In the genomic region with DNA sequence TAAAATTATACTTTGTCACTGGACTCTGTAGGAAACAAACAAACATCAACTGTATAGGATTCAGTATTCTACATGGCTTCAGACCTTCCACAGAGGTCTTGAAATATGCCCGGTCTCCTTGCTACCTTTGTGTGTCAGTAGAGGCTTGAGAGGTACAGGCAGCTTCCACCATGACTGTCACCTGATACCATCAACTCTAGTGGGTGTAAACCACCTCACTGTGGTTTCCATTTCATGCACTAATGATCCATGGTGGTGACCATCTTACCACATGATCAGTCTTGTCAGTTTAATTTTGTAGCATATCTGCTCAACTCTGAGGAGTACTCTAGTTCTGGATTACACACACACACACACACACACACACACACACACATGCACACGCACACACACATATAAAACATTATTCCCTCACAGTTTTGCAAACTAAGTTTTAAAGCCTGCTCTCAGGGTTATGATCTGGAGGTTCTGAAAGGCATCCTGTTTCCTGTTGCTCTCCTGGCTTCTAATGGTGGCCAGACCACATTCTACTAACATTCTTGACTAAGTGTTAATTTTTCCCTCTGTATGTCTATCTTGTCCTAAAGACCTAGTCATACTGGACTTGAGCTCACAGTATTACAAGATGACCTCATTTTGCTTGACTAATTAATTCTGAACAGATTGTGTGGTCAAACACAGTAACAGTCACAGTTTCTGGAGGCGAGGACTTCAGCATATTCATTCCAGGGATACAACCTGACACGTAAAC, we compare ENCODE assay signal across 29 mouse cellular contexts.
DNase-seq lines count a peak whose midpoint lies in the region; ATAC-seq and TF ChIP-seq lines count a peak whose summit lies in the region.
"Had no signal": no experiment of that assay in that cellular context is flagged by ENCODE, and none has a peak within 500 bp of the region (broad histone marks: within the 10 kb centered on the region; RNA-seq: fewer than 3 reads in every experiment).

No protein-coding gene starts in this region.

- H3K9me3 ChIP-seq in hindbrain, embryonic 13.5 days: no peaks in the 10 kb centered on the region
- H3K9me3 ChIP-seq: embryonic facial prominence, embryonic 13.5 days; forebrain, embryonic 13.5 days; limb, embryonic 10.5 days; liver, embryonic 15.5 days; lung, embryonic 15.5 days; neural tube, embryonic 13.5 days had no signal

- no peak overlapping the region for H3K9ac ChIP-seq in hindbrain, embryonic 13.5 days
- H3K9ac ChIP-seq: embryonic facial prominence, embryonic 13.5 days; forebrain, embryonic 13.5 days; liver, embryonic 15.5 days; lung, embryonic 15.5 days; neural tube, embryonic 13.5 days had no signal

- peaks cover 3% of the 10 kb centered on the region for H3K27me3 ChIP-seq in Patski
- no peaks in the 10 kb centered on the region for H3K27me3 ChIP-seq in splenic B cell, adult 2 months (ENCODE audit: control insufficient read depth, insufficient read depth, low read length, poor library complexity, severe bottlenecking)
- no peaks in the 10 kb centered on the region for H3K27me3 ChIP-seq in hindbrain, embryonic 13.5 days
- H3K27me3 ChIP-seq: embryonic facial prominence, embryonic 13.5 days; forebrain, embryonic 13.5 days; liver, embryonic 15.5 days; lung, embryonic 15.5 days; neural tube, embryonic 13.5 days had no signal

- 92% methylated on average over 4 of the region's 4 CpGs for WGBS in hindbrain, embryonic 13.5 days

- in situ Hi-C loops in Patski (cut with MboI; ENCODE audit: low pct_unique_long_range_greater_than_20kb): loop anchor here (5.0 kb wide), 1 partner anchor 93 kb away; no protein-coding TSS in a partner anchor

- no peak overlapping the region for H3K4me3 ChIP-seq in hindbrain, embryonic 13.5 days
- H3K4me3 ChIP-seq: embryonic facial prominence, embryonic 13.5 days; erythroblast, embryonic 14.5 days; forebrain, embryonic 13.5 days; gastrocnemius, adult 2 months; left cerebral cortex, adult 2 months; limb, embryonic 10.5 days; liver, embryonic 15.5 days; lung, embryonic 15.5 days; neural tube, embryonic 13.5 days had no signal

- H3K36me3 ChIP-seq in splenic B cell, adult 2 months (ENCODE audit: control insufficient read depth, insufficient read depth, low read length, poor library complexity, severe bottlenecking): no peaks in the 10 kb centered on the region
- no peaks in the 10 kb centered on the region for H3K36me3 ChIP-seq in hindbrain, embryonic 13.5 days
- H3K36me3 ChIP-seq: embryonic facial prominence, embryonic 13.5 days; limb, embryonic 10.5 days; liver, embryonic 15.5 days; lung, embryonic 15.5 days; neural tube, embryonic 13.5 days had no signal

- POLR2A ChIA-PET in Patski (lab: Charles Lee): no interaction called here

- no peaks in the 10 kb centered on the region for H3K4me1 ChIP-seq in hindbrain, embryonic 13.5 days (replicated peaks)
- H3K4me1 ChIP-seq: embryonic facial prominence, embryonic 13.5 days; forebrain, embryonic 13.5 days; limb, embryonic 10.5 days; liver, embryonic 15.5 days; lung, embryonic 15.5 days; neural tube, embryonic 13.5 days had no signal

- CTCF ChIA-PET in Patski (lab: Charles Lee): interaction anchor here (1.1 to 1.3 kb wide), 3 partner anchors 18 to 338 kb away, joined by 3 read pairs; no protein-coding TSS in a partner anchor

- TF ChIP-seq CTCF in Patski (IDR thresholded peaks at IDR 0.05): no peak

- DNase-seq in Patski (ENCODE audit: low read depth, low spot score): no peak
- DNase-seq in splenic B cell, adult 2 months (ENCODE audit: low read depth, low spot score): peak; percentile 53
- DNase-seq in spleen, postnatal 10 days (ENCODE audit: low spot score in 2 of 2): no peak
- no peak for DNase-seq in kidney, postnatal 4 days
- DNase-seq: adrenal gland, adult 8-10 months; cerebellum, postnatal 25 days; embryo, embryonic 11 days; gastrocnemius, adult 2 months; kidney, postnatal 25 days; liver; lung, postnatal 4 days; right cerebral cortex, adult 18-20 months; right cerebral cortex, postnatal 4 days had no signal

- ATAC-seq in CD4-positive, CD25-positive, alpha-beta regulatory T cell, adult 4 months: peak; percentile 69
- peak; percentile 76 for ATAC-seq in Patski
- peak; percentile 80 for ATAC-seq in megakaryocyte, adult 5-6 weeks (ENCODE audit: poor library complexity, severe bottlenecking)
- ATAC-seq in hindbrain, embryonic 13.5 days (ENCODE audit: low FRiP score): no peak
- ATAC-seq: forebrain, embryonic 13.5 days; hindbrain, embryonic 16.5 days; intestine, postnatal 0 days had no signal

- H3K27ac ChIP-seq in hindbrain, embryonic 13.5 days: no peak overlapping the region
- H3K27ac ChIP-seq: embryonic facial prominence, embryonic 13.5 days; forebrain, embryonic 13.5 days; gastrocnemius, adult 2 months; left cerebral cortex, adult 2 months; limb, embryonic 10.5 days; liver, embryonic 15.5 days; lung, embryonic 15.5 days; neural tube, embryonic 13.5 days; stomach, postnatal 0 days had no signal

- H3K4me2 ChIP-seq in hindbrain, embryonic 13.5 days: no peak overlapping the region
- H3K4me2 ChIP-seq: embryonic facial prominence, embryonic 13.5 days; forebrain, embryonic 13.5 days; heart, embryonic 11.5 days; liver, embryonic 15.5 days; lung, embryonic 15.5 days; midbrain, embryonic 11.5 days; neural tube, embryonic 13.5 days had no signal
